Mouse (Mus musculus): ENCODE measurements around the gene Lztr1. TPM values are rescaled to one million over a fixed set of nuclear protein-coding genes. Genes with fewer than 3 reads are reported as not detected.

Lztr1 gene
- polyA plus RNA-seq, 1 experiment from 2014 or later = 18.7 TPM

- no peak overlapping the region for H3K9ac ChIP-seq (replicated peaks)
- TF ChIP-seq CTCF (IDR thresholded peaks at IDR 0.05; ENCODE audit: low read depth) = peak; percentile 99
- no peak for TF ChIP-seq EP300 (IDR thresholded peaks at IDR 0.05; ENCODE audit: low read depth)
- H3K27ac ChIP-seq (ENCODE audit: low read depth) = no peak overlapping the region
- peaks cover 14% of the 10 kb centered on the region for H3K27me3 ChIP-seq (ENCODE audit: insufficient read depth, low read length)
- H3K4me2 ChIP-seq (ENCODE audit: low read depth, low read length) = peak overlapping the region; percentile 58; the same call in 1 of the 2 replicates
- DNase-seq (peak; percentile 81), ATAC-seq (peak; percentile 40; the same call in 1 of the 2 replicates)
- H3K36me3 ChIP-seq (replicated peaks; ENCODE audit: insufficient read depth, low read length) = no peaks in the 10 kb centered on the region
- WGBS (ENCODE audit: insufficient replicate concordance) = 2% methylated on average over 5 of the region's 5 CpGs
- H3K4me1 ChIP-seq (ENCODE audit: insufficient read depth) = peaks cover 27% of the 10 kb centered on the region
- no peaks in the 10 kb centered on the region for H3K9me3 ChIP-seq (ENCODE audit: low read length)
- no peak overlapping the region for H3K4me3 ChIP-seq (ENCODE audit: low read depth, low read length)
Measured at GRCm38 (mm10) chr16:17557947-17558480, 49.5 kb downstream of the Lztr1 start.

GRCm38 (mm10) chr16:17558811-17559210, 50.3 kb downstream of the Lztr1 start:
- H3K4me2 ChIP-seq (ENCODE audit: low read depth, low read length) = peak overlapping the region; percentile 58
- H3K27me3 ChIP-seq (ENCODE audit: insufficient read depth, low read length) = peaks cover 14% of the 10 kb centered on the region
- no peak overlapping the region for H3K27ac ChIP-seq (ENCODE audit: low read depth)
- TF ChIP-seq CTCF (IDR thresholded peaks at IDR 0.05; ENCODE audit: low read depth) (no peak), EP300 (IDR thresholded peaks at IDR 0.05; ENCODE audit: low read depth) (no peak)
- ATAC-seq (no peak), DNase-seq (no peak)
- H3K9me3 ChIP-seq (ENCODE audit: low read length) = no peaks in the 10 kb centered on the region
- H3K4me3 ChIP-seq (ENCODE audit: low read depth, low read length) = no peak overlapping the region
- WGBS (ENCODE audit: insufficient replicate concordance) = 2% methylated on average over 5 of the region's 5 CpGs
- H3K4me1 ChIP-seq (ENCODE audit: insufficient read depth) = peaks cover 20% of the 10 kb centered on the region
- H3K9ac ChIP-seq (replicated peaks) = no peak overlapping the region; the same call in 1 of the 2 replicates
- H3K36me3 ChIP-seq (replicated peaks; ENCODE audit: insufficient read depth, low read length) = no peaks in the 10 kb centered on the region

GRCm38 (mm10) chr16:17559396-17560027, 51.0 kb downstream of the Lztr1 start:
- no peaks in the 10 kb centered on the region for H3K36me3 ChIP-seq (replicated peaks; ENCODE audit: insufficient read depth, low read length)
- no peak overlapping the region for H3K4me3 ChIP-seq (ENCODE audit: low read depth, low read length)
- DNase-seq (no peak), ATAC-seq (no peak)
- H3K4me2 ChIP-seq (ENCODE audit: low read depth, low read length) = no peak overlapping the region
- no peak overlapping the region for H3K27ac ChIP-seq (ENCODE audit: low read depth)
- H3K4me1 ChIP-seq (ENCODE audit: insufficient read depth) = peaks cover 13% of the 10 kb centered on the region
- peaks cover 14% of the 10 kb centered on the region for H3K27me3 ChIP-seq (ENCODE audit: insufficient read depth, low read length)
- H3K9ac ChIP-seq (replicated peaks) = no peak overlapping the region
- H3K9me3 ChIP-seq (ENCODE audit: low read length) = no peaks in the 10 kb centered on the region
- TF ChIP-seq EP300 (IDR thresholded peaks at IDR 0.05; ENCODE audit: low read depth) (no peak), CTCF (IDR thresholded peaks at IDR 0.05; ENCODE audit: low read depth) (no peak)
- 66% methylated on average over 9 of the region's 9 CpGs for WGBS (ENCODE audit: insufficient replicate concordance)

- 6% methylated on average over 22 of the region's 22 CpGs for WGBS (ENCODE audit: insufficient replicate concordance)
- Histone ChIP-seq H3K4me2 (ENCODE audit: low read depth, low read length) (peak within 1 kb of the TSS; percentile 44), H3K9me3 (ENCODE audit: low read length) (no peaks in the 10 kb centered on the region), H3K9ac (replicated peaks) (no peak within 1 kb of the TSS), H3K4me3 (ENCODE audit: low read depth, low read length) (0 out of 2 replicates have a peak within 1 kb of the TSS, but pooled peaks have one; percentile 4), H3K27ac (ENCODE audit: low read depth) (no peak within 1 kb of the TSS), H3K36me3 (replicated peaks; ENCODE audit: insufficient read depth, low read length) (no peaks in the 10 kb centered on the region), H3K27me3 (ENCODE audit: insufficient read depth, low read length) (peaks cover 14% of the 10 kb centered on the region), H3K4me1 (ENCODE audit: insufficient read depth) (peaks cover 13% of the 10 kb centered on the region)
- ATAC-seq (peak; percentile 40; the same call in 1 of the 2 replicates), DNase-seq (no peak)
- TF ChIP-seq EP300 (IDR thresholded peaks at IDR 0.05; ENCODE audit: low read depth) (no peak), CTCF (IDR thresholded peaks at IDR 0.05; ENCODE audit: low read depth) (no peak)
Measured at GRCm38 (mm10) chr16:17561128-17561750, 52.8 kb downstream of the Lztr1 start, which contains the start of gene Lrrc74b. TSS of gene Lrrc74b (minus strand) at chr16:17561247.

DNA sequence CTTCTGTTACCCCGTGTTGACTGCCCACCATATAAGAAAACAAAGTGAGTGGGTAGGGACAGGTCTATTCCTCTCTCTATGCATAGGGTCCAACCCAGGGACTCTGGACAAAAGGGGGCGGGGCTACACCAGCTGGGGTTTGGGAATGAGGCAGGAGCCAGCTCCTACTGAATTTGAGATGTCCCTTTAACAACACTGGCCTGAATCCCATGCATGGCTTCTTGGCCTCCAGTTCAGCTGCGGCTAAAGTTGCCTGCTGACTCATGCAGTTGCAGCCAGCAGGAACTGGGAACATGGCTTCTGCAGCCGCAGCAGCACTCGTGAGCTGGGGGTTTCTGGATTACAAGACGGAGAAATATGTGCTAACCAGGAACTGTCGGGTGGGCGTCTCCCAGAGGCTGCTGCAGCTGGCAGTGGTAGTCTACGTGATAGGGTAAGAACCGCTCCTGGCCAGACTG, 53.3 kb downstream of the Lztr1 start, which contains the start of gene P2rx6:
Gene P2rx6, plus strand, starts transcription at position 135 of the 458 bp plus-strand sequence.
- H3K4me3 ChIP-seq (ENCODE audit: low read depth, low read length) = 0 out of 2 replicates have a peak within 1 kb of the TSS, but pooled peaks have one; percentile 4
- 3% methylated on average over 10 of the region's 10 CpGs for WGBS (ENCODE audit: insufficient replicate concordance)
- peak; percentile 31 for DNase-seq
- H3K9me3 ChIP-seq (ENCODE audit: low read length) = no peaks in the 10 kb centered on the region
- no peaks in the 10 kb centered on the region for H3K36me3 ChIP-seq (replicated peaks; ENCODE audit: insufficient read depth, low read length)
- no peak within 1 kb of the TSS for H3K27ac ChIP-seq (ENCODE audit: low read depth)
- no peak within 1 kb of the TSS for H3K9ac ChIP-seq (replicated peaks)
- peak within 1 kb of the TSS; percentile 44 for H3K4me2 ChIP-seq (ENCODE audit: low read depth, low read length)
- ATAC-seq = peak; percentile 14; the same call in 1 of the 2 replicates
- peaks cover 13% of the 10 kb centered on the region for H3K4me1 ChIP-seq (ENCODE audit: insufficient read depth)
- no peak for TF ChIP-seq CTCF (IDR thresholded peaks at IDR 0.05; ENCODE audit: low read depth)
- TF ChIP-seq EP300 (IDR thresholded peaks at IDR 0.05; ENCODE audit: low read depth) = no peak
- peaks cover 14% of the 10 kb centered on the region for H3K27me3 ChIP-seq (ENCODE audit: insufficient read depth, low read length)

- Histone ChIP-seq H3K9me3 (ENCODE audit: low read length) (no peaks in the 10 kb centered on the region), H3K4me2 (ENCODE audit: low read depth, low read length) (no peak overlapping the region), H3K36me3 (replicated peaks; ENCODE audit: insufficient read depth, low read length) (no peaks in the 10 kb centered on the region), H3K4me1 (ENCODE audit: insufficient read depth) (peaks cover 10% of the 10 kb centered on the region), H3K27me3 (ENCODE audit: insufficient read depth, low read length) (peaks cover 14% of the 10 kb centered on the region), H3K4me3 (ENCODE audit: low read depth, low read length) (no peak overlapping the region), H3K27ac (ENCODE audit: low read depth) (no peak overlapping the region), H3K9ac (replicated peaks) (no peak overlapping the region)
- DNase-seq (no peak), ATAC-seq (no peak)
- TF ChIP-seq CTCF (IDR thresholded peaks at IDR 0.05; ENCODE audit: low read depth) (no peak), EP300 (IDR thresholded peaks at IDR 0.05; ENCODE audit: low read depth) (no peak)
- 26% methylated on average over 1 of the region's 1 CpGs for WGBS (ENCODE audit: insufficient replicate concordance)
Measured at GRCm38 (mm10) chr16:17563580-17563979, 55.1 kb downstream of the Lztr1 start.
